Mouse (Mus musculus) naive thymus-derived CD4-positive, alpha-beta T cell, adult 2 months (primary cell): Measurements from ENCODE around the gene Raver2.

Source experiments
- DNase-seq: peaks from one replicate; pipeline ENCODE4 v3.0.0-alpha.2; 2011; ENCODE audit warnings: low read depth

Raver2 gene

GRCm38 (mm10) chr4:101107122-101107521, 38.3 kb downstream of the Raver2 start:
- no peak for DNase-seq

- no peak for DNase-seq
These were observed 52.2 kb downstream of the Raver2 start for GRCm38 (mm10) chr4:101121002-101121401.

- DNase-seq = no peak
These were observed 66.2 kb downstream of the Raver2 start for GRCm38 (mm10) chr4:101135013-101135412.

- DNase-seq = no peak
These were observed 67.1 kb downstream of the Raver2 start for GRCm38 (mm10) chr4:101135909-101136308.

- DNase-seq = no peak
These were observed 69.2 kb downstream of the Raver2 start for GRCm38 (mm10) chr4:101137975-101138374.

GRCm38 (mm10) chr4:101141768-101142167, 73.0 kb downstream of the Raver2 start:
- DNase-seq = no peak

GRCm38 (mm10) chr4:101143901-101144300, 75.1 kb downstream of the Raver2 start:
- DNase-seq = no peak

GRCm38 (mm10) chr4:101144361-101144760, 75.6 kb downstream of the Raver2 start:
- no peak for DNase-seq

- peak; percentile 6 for DNase-seq
These were observed 76.0 kb downstream of the Raver2 start for GRCm38 (mm10) chr4:101144790-101145189.

- peak; percentile 87 for DNase-seq
These were observed 77.4 kb downstream of the Raver2 start for GRCm38 (mm10) chr4:101146047-101146745.

- DNase-seq = peak; percentile 58
These were observed 78.3 kb downstream of the Raver2 start for GRCm38 (mm10) chr4:101146891-101147655.

- no peak for DNase-seq
These were observed 86.8 kb downstream of the Raver2 start for GRCm38 (mm10) chr4:101155541-101155940.

GRCm38 (mm10) chr4:101157476-101157875, 88.7 kb downstream of the Raver2 start:
- DNase-seq = no peak

GRCm38 (mm10) chr4:101158282-101158681, 89.5 kb downstream of the Raver2 start:
- no peak for DNase-seq

- no peak for DNase-seq
These were observed 90.5 kb downstream of the Raver2 start for GRCm38 (mm10) chr4:101159191-101159764.

- no peak for DNase-seq
These were observed 92.0 kb downstream of the Raver2 start for GRCm38 (mm10) chr4:101160821-101161220.

GRCm38 (mm10) chr4:101164189-101164588, 95.4 kb downstream of the Raver2 start:
- DNase-seq = no peak

GRCm38 (mm10) chr4:101164673-101165072, 95.9 kb downstream of the Raver2 start:
- no peak for DNase-seq

- no peak for DNase-seq
These were observed 97.0 kb downstream of the Raver2 start for GRCm38 (mm10) chr4:101165776-101166175.

- DNase-seq = peak; percentile 85
These were observed 99.0 kb downstream of the Raver2 start for GRCm38 (mm10) chr4:101167777-101168176.

- DNase-seq = peak; percentile 81
These were observed 99.5 kb downstream of the Raver2 start for GRCm38 (mm10) chr4:101168189-101168778.

GRCm38 (mm10) chr4:101172738-101173137, 104.0 kb downstream of the Raver2 start:
- no peak for DNase-seq
